In the genomic region with DNA sequence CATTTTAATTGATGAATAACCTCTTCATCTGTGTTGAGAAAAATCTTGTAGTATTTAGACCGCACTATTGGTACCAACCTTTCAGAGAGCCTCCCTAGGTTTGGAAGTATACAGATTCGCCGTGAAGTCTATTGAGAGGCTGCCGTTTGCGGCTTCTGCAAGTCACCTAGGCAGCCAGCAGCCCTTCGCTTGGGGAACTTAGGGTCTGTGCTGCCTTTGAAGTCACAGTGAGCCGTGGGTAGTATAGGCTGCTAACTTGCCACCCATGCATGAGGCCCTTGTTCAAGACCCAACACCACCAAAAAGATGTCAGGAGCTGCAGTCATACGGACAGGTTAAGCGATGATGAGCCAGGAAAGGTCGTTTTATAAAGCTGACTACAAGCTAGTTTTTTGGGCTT, we compare ENCODE assay signal across 8 mouse cellular contexts. TPM values are rescaled to one million over a fixed set of nuclear protein-coding genes. Genes with fewer than 3 reads are reported as not detected.
DNase-seq lines count a peak whose midpoint lies in the region; ATAC-seq and TF ChIP-seq lines count a peak whose summit lies in the region.

No protein-coding gene starts in this region.

- H3K27ac ChIP-seq in layer of hippocampus, adult 2 months, result no peak overlapping the region; the same call in 1 of the 2 replicates
- no peak overlapping the region for H3K27ac ChIP-seq in embryonic fibroblast, embryonic 13.5 days (ENCODE audit: insufficient read depth, low read length)
- no peak overlapping the region; the same call in 1 of the 2 replicates for H3K27ac ChIP-seq in intestine, embryonic 16.5 days (ENCODE audit: low read length)
- peak overlapping the region; percentile 20; the same call in 1 of the 2 replicates for H3K27ac ChIP-seq in small intestine, adult 2 months (ENCODE audit: insufficient read depth, low read depth, low read length)

- peak overlapping the region; percentile 77 for H3K4me3 ChIP-seq in layer of hippocampus, adult 2 months
- H3K4me3 ChIP-seq in embryonic fibroblast, embryonic 13.5 days (ENCODE audit: insufficient read depth, low read length), result peak overlapping the region; percentile 81
- H3K4me3 ChIP-seq in intestine, embryonic 16.5 days (ENCODE audit: low read length), result peak overlapping the region; percentile 93
- H3K4me3 ChIP-seq in small intestine, adult 2 months (ENCODE audit: low read depth, low read length), result peak overlapping the region; percentile 44

- H3K9ac ChIP-seq in intestine, embryonic 16.5 days (ENCODE audit: low read depth, low read length), result peak overlapping the region; percentile 38; the same call in 1 of the 2 replicates

- ATAC-seq in intestine, embryonic 16.5 days, result no peak
- no peak for ATAC-seq in inflammation-experienced regulatory T-cells, adult 6 months

- H3K36me3 ChIP-seq in intestine, embryonic 16.5 days (ENCODE audit: control insufficient read depth, insufficient read depth, low read length), result no peaks in the 10 kb centered on the region
- H3K36me3 ChIP-seq in small intestine, adult 2 months (ENCODE audit: control insufficient read depth, insufficient read depth, low read length), result peaks cover 1% of the 10 kb centered on the region; the same call in 1 of the 2 replicates

- no peak for TF ChIP-seq CTCF in layer of hippocampus, adult 2 months (conservative IDR thresholded peaks at IDR 0.05)
- no peak for TF ChIP-seq CTCF in embryonic fibroblast, embryonic 13.5 days (IDR thresholded peaks at IDR 0.05; ENCODE audit: borderline replicate concordance, insufficient read depth, low read length)
- TF ChIP-seq CTCF in small intestine, adult 2 months (IDR thresholded peaks at IDR 0.05; ENCODE audit: extremely low read depth, insufficient read length, insufficient replicate concordance, low read depth, low read length), result no peak

- H3K4me1 ChIP-seq in embryonic fibroblast, embryonic 13.5 days (ENCODE audit: control insufficient read depth, insufficient read depth, low read length), result peaks cover 15% of the 10 kb centered on the region; the same call in 1 of the 2 replicates
- peaks cover 6% of the 10 kb centered on the region for H3K4me1 ChIP-seq in intestine, embryonic 16.5 days (ENCODE audit: control insufficient read depth, insufficient read depth, low read length)
- peaks cover 32% of the 10 kb centered on the region; the same call in 1 of the 2 replicates for H3K4me1 ChIP-seq in small intestine, adult 2 months (ENCODE audit: control insufficient read depth, insufficient read depth, insufficient read length, low read length)

- TF ChIP-seq POLR2A in embryonic fibroblast, embryonic 13.5 days (IDR thresholded peaks at IDR 0.05; ENCODE audit: low read depth, low read length), result no peak
- no peak for TF ChIP-seq POLR2A in small intestine, adult 2 months (IDR thresholded peaks at IDR 0.05; ENCODE audit: low read depth, low read length)

- 86% methylated on average over 10 of the region's 10 CpGs for WGBS in intestine, embryonic 16.5 days
- WGBS in small intestine, adult 2 months, result 66% methylated on average over 10 of the region's 10 CpGs

- H3K9me3 ChIP-seq in intestine, embryonic 16.5 days (ENCODE audit: control insufficient read depth, low read length), result no peaks in the 10 kb centered on the region

- peak overlapping the region; percentile 88 for H3K4me2 ChIP-seq in intestine, embryonic 16.5 days (ENCODE audit: low read depth, low read length)

- DNase-seq in layer of hippocampus, adult 2 months (ENCODE audit: low spot score in 2 of 2), result no peak
- DNase-seq in layer of hippocampus, adult 18-20 months (ENCODE audit: low spot score in 2 of 2), result no peak
- no peak for DNase-seq in left cerebral cortex, adult 11 months (ENCODE audit: low spot score)
- DNase-seq in layer of hippocampus, postnatal 14 days (ENCODE audit: low spot score in 2 of 2), result no peak

- no peaks in the 10 kb centered on the region for H3K27me3 ChIP-seq in intestine, embryonic 16.5 days (replicated peaks; ENCODE audit: control insufficient read depth, insufficient read depth, low read length)
- no peaks in the 10 kb centered on the region for H3K27me3 ChIP-seq in small intestine, adult 2 months (ENCODE audit: control insufficient read depth, insufficient read depth, low read length)

RNA-seq across cellular contexts. Expression of gene Pptc7, which starts 2.0 kb away (rescaled TPM):
- total RNA-seq in layer of hippocampus, adult 2 months (2021), result 10 to 100 TPM; 39.8 to 41.1 TPM
- 10 to 100 TPM; 44.9 to 47.9 TPM for total RNA-seq in layer of hippocampus, adult 18-20 months (2021)
- polyA plus RNA-seq in embryonic fibroblast, embryonic 13.5 days (2011; ENCODE audit: insufficient read length, low read depth, missing spikeins), result 15.6 and 15.9 TPM in 2 replicates
- 6.8 and 9.9 TPM in 2 replicates for polyA plus RNA-seq in intestine, embryonic 16.5 days (2015; fragmentation: Nextera tagmentation; extraction: Ambion mirVana)
- 12.5 and 20.1 TPM in 2 replicates for polyA plus RNA-seq in small intestine, adult 2 months (2012; rRNA removed)
- polyA plus RNA-seq in inflammation-experienced regulatory T-cells, adult 6 months (2017; shearing (Covaris generic)), result 10 to 100 TPM in 2 of 3 experiments, 1 to 10 TPM in 1; 9.6 to 21.6 (median 20.9) TPM
- 10 to 100 TPM; 34.8 to 35.3 TPM for total RNA-seq in layer of hippocampus, postnatal 14 days (2021)

RNA-seq across cellular contexts. Expression of gene Tctn1, which starts 21.9 kb away (rescaled TPM):
- 10 to 100 TPM; 15.2 TPM for total RNA-seq in layer of hippocampus, adult 2 months (2021)
- 10 to 100 TPM; 10.9 to 12.0 TPM for total RNA-seq in layer of hippocampus, adult 18-20 months (2021)
- 12.2 and 13.4 TPM in 2 replicates for polyA plus RNA-seq in embryonic fibroblast, embryonic 13.5 days (2011; ENCODE audit: insufficient read length, low read depth, missing spikeins)
- polyA plus RNA-seq in intestine, embryonic 16.5 days (2015; fragmentation: Nextera tagmentation; extraction: Ambion mirVana), result 3.2 and 3.5 TPM in 2 replicates
- 5.8 and 12.5 TPM in 2 replicates for polyA plus RNA-seq in small intestine, adult 2 months (2012; rRNA removed)
- polyA plus RNA-seq in inflammation-experienced regulatory T-cells, adult 6 months (2017; shearing (Covaris generic)), result 1 to 10 TPM in 1 of 3 experiments, under 1 TPM in 2; 0.68 to 1.7 (median 0.90) TPM
- total RNA-seq in layer of hippocampus, postnatal 14 days (2021), result 10 to 100 TPM; 12.7 to 13.6 TPM
